Mouse (Mus musculus) forebrain, embryonic 10.5 days (tissue): Measurements from ENCODE around the gene Daam2. TPM values are rescaled to one million over a fixed set of nuclear protein-coding genes. Genes with fewer than 3 reads are reported as not detected.

Source experiments
- DNase-seq: peaks from one replicate; pipeline ENCODE4 v3.0.0-alpha.2; 2017; ENCODE audit warnings: low spot score; ENCODE audit errors: extremely low spot score
- H3K27ac ChIP-seq: fragments of 300-500 bp; sonication (generic); 2 replicates; pipeline ENCODE4 v1.5.1; 2016; ENCODE audit warnings: mild to moderate bottlenecking
- H3K27me3 ChIP-seq: fragments of 300-500 bp; sonication (generic); 2 replicates; pipeline ENCODE4 v1.6.1; 2016; ENCODE audit warnings: mild to moderate bottlenecking; ENCODE audit not compliant: poor library complexity, severe bottlenecking
- H3K36me3 ChIP-seq: fragments of 300-500 bp; sonication (generic); replicated peaks from 2 replicates; pipeline ENCODE4 v1.6.1; 2016; ENCODE audit warnings: mild to moderate bottlenecking, moderate library complexity
- H3K4me1 ChIP-seq: fragments of 300-500 bp; sonication (generic); 2 replicates; pipeline ENCODE4 v1.6.1; 2016
- H3K4me3 ChIP-seq: fragments of 300-500 bp; sonication (generic); 2 replicates; pipeline ENCODE4 v1.5.1; 2016; ENCODE audit warnings: mild to moderate bottlenecking, moderate library complexity
- H3K9me3 ChIP-seq: fragments of 300-500 bp; sonication (generic); 2 replicates; pipeline ENCODE4 v1.6.1; 2016; ENCODE audit warnings: mild to moderate bottlenecking, moderate library complexity
- WGBS: fragments of 180-500 bp; shearing (Covaris S2); methylation state at CpG from one replicate; pipeline ENCODE4 v1.1.7; 2016; 5-methylcytosine and 5-hydroxymethylcytosine counted together
- polyA plus RNA-seq: library from polyadenylated mRNA; unstranded; fragments of >200 nt; fragmentation: Nextera tagmentation; extraction: Ambion mirVana; gene quantifications from 2 replicates; pipeline ENCODE4 v1.2.1, GENCODE M21; 2016

The Daam2 gene
- polyA plus RNA-seq, 1 experiment from 2014 or later: 1.7 TPM

DNA sequence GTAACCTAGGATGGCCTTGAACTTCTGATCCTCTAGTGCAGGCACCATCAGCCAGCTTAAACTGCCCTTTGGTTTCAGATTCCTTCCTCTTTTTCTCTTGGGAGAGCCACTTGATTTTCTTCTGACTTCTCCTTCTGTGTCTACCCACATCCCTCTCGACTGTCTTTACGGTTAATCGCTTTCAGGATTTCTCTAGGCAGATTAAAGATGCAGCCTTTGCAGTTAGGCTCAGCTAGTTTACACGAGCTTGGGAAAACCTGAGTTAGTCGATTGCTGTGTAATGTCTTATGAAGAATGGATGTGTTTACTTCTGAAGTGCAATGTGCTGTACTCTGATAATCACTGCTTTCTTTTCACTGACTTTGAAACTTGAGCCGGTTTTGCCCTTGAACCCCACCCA is 127.5 kb downstream of the Daam2 start:
- Histone ChIP-seq H3K27ac (no peak overlapping the region), H3K9me3 (0 out of 2 replicates have a peak, but pooled peaks cover 5% of the 10 kb centered on the region), H3K36me3 (peaks cover 69% of the 10 kb centered on the region), H3K4me1 (0 out of 2 replicates have a peak, but pooled peaks cover 9% of the 10 kb centered on the region), H3K4me3 (no peak overlapping the region), H3K27me3 (no peaks in the 10 kb centered on the region)
- DNase-seq: no peak
- WGBS: 91% methylated on average over 6 of the region's 6 CpGs

GRCm38 (mm10) chr17:49435081-49435480 is 129.1 kb downstream of the Daam2 start:
- 93% methylated on average over 10 of the region's 10 CpGs for WGBS
- H3K9me3 ChIP-seq: 0 out of 2 replicates have a peak, but pooled peaks cover 5% of the 10 kb centered on the region
- peaks cover 12% of the 10 kb centered on the region for H3K4me1 ChIP-seq
- peaks cover 61% of the 10 kb centered on the region for H3K36me3 ChIP-seq
- DNase-seq: no peak
- H3K27ac ChIP-seq: no peak overlapping the region
- no peak overlapping the region for H3K4me3 ChIP-seq
- H3K27me3 ChIP-seq: no peaks in the 10 kb centered on the region

DNA sequence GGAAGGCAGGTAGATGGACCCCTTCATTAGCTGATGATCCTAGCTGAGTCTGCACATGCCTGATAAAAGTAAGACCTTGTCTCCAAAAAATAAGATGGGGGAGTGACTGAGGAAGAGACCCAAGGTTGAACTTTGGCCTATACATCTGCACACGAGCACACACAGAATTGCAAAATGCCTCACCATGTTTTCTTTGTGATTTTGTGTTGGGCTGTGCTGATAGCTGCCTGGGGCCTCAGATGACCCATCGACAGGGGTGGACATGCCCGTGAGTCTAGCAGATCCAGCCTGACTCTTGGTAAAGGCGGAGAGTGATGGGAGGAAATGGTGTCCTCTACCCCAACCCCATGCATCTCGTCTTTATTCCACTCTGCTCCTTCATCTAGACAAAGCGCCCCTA is 129.9 kb downstream of the Daam2 start:
- no peak for DNase-seq
- Histone ChIP-seq H3K4me1 (peaks cover 20% of the 10 kb centered on the region), H3K36me3 (peaks cover 53% of the 10 kb centered on the region), H3K27me3 (no peaks in the 10 kb centered on the region), H3K9me3 (0 out of 2 replicates have a peak, but pooled peaks cover 5% of the 10 kb centered on the region), H3K4me3 (no peak overlapping the region), H3K27ac (no peak overlapping the region)
- WGBS: 85% methylated on average over 6 of the region's 6 CpGs

- Histone ChIP-seq H3K36me3 (peaks cover 42% of the 10 kb centered on the region), H3K4me1 (peaks cover 29% of the 10 kb centered on the region), H3K27me3 (no peaks in the 10 kb centered on the region), H3K9me3 (0 out of 2 replicates have a peak, but pooled peaks cover 5% of the 10 kb centered on the region), H3K4me3 (no peak overlapping the region), H3K27ac (no peak overlapping the region)
- DNase-seq: no peak
- WGBS: 97% methylated on average over 6 of the region's 6 CpGs
Observed at GRCm38 (mm10) chr17:49433071-49433470, 131.1 kb downstream of the Daam2 start.

DNA sequence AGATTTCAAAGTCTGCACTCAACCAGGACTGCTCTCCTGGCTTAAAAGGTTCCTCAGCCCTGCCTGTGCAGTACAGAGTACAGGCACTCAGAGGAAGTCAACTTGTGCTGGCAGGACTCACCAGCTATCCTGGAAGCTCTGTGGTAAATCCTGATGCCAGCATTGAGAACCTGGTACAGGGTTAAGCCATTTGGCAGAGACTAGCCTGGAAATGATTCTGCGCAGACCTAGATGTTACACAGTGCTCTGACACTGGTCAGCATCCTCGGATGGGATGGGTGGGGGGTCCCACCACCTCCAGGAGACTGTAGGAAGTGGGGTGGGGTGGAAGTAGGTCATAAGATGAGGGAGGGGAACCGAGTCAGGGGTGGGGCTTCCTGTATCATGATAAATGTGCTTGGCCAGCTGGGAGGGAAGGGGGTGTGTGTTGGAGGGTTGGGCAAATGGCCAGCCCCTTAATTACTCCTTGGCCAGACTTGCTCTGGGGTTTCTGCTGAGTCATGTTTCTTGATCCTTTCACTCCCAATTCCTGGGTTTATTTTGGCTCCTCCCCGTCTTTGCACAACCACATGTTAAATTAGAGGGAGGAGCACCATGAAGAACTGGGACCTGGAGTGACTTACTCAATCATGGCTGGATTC is 132.0 kb downstream of the Daam2 start:
- H3K4me1 ChIP-seq: peaks cover 29% of the 10 kb centered on the region
- H3K27me3 ChIP-seq: no peaks in the 10 kb centered on the region
- no peak for DNase-seq
- H3K36me3 ChIP-seq: peaks cover 40% of the 10 kb centered on the region
- H3K9me3 ChIP-seq: 0 out of 2 replicates have a peak, but pooled peaks cover 5% of the 10 kb centered on the region
- no peak overlapping the region for H3K27ac ChIP-seq
- H3K4me3 ChIP-seq: no peak overlapping the region
- 73% methylated on average over 4 of the region's 4 CpGs for WGBS

GRCm38 (mm10) chr17:49431176-49431575 is 133.0 kb downstream of the Daam2 start:
- Histone ChIP-seq H3K4me3 (no peak overlapping the region), H3K4me1 (peaks cover 29% of the 10 kb centered on the region), H3K36me3 (peaks cover 30% of the 10 kb centered on the region), H3K27me3 (no peaks in the 10 kb centered on the region), H3K27ac (no peak overlapping the region), H3K9me3 (0 out of 2 replicates have a peak, but pooled peaks cover 5% of the 10 kb centered on the region)
- 93% methylated on average over 6 of the region's 6 CpGs for WGBS
- DNase-seq: no peak

- Histone ChIP-seq H3K36me3 (peaks cover 20% of the 10 kb centered on the region), H3K27ac (no peak overlapping the region), H3K4me3 (no peak overlapping the region), H3K4me1 (peaks cover 29% of the 10 kb centered on the region), H3K9me3 (no peaks in the 10 kb centered on the region), H3K27me3 (no peaks in the 10 kb centered on the region)
- DNase-seq: no peak
- 84% methylated on average over 6 of the region's 6 CpGs for WGBS
Observed at GRCm38 (mm10) chr17:49430136-49430535, 134.0 kb downstream of the Daam2 start.

DNA sequence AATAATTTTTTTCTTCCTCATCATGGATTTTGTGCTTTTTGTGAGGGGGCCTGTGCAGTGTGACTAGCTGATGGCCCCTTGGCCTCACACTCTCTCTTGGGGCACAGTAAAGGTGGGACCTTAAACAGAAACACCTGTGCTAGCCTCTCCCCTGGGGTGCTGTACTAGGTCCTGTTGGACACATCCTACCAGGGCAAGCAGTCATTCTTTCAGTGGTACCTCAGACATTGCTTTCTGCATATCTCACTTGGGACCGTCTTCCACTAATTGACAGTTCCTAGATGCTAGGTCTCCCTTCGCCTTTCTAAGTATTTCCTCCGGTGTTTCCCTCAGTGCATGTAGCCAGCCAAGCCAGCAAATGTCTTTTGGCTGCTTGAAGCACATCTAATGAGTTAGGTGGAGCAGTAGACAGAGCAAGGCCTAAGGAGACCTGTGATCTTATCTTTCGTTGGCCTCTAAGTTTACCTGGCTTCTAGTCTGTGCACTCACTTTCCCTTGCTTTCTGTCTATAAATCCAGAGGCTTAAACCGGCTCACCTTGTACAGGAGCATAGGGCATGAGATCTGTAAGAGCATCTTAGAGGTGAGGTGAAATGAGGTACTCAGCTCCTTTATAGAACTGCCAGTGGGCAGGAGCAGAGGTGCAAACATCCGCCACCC is 134.5 kb downstream of the Daam2 start:
- Histone ChIP-seq H3K27ac (no peak overlapping the region), H3K4me1 (peaks cover 29% of the 10 kb centered on the region), H3K27me3 (no peaks in the 10 kb centered on the region), H3K36me3 (peaks cover 15% of the 10 kb centered on the region), H3K9me3 (no peaks in the 10 kb centered on the region), H3K4me3 (no peak overlapping the region; the same call in 1 of the 2 replicates)
- WGBS: 93% methylated on average over 6 of the region's 6 CpGs
- DNase-seq: no peak

DNA sequence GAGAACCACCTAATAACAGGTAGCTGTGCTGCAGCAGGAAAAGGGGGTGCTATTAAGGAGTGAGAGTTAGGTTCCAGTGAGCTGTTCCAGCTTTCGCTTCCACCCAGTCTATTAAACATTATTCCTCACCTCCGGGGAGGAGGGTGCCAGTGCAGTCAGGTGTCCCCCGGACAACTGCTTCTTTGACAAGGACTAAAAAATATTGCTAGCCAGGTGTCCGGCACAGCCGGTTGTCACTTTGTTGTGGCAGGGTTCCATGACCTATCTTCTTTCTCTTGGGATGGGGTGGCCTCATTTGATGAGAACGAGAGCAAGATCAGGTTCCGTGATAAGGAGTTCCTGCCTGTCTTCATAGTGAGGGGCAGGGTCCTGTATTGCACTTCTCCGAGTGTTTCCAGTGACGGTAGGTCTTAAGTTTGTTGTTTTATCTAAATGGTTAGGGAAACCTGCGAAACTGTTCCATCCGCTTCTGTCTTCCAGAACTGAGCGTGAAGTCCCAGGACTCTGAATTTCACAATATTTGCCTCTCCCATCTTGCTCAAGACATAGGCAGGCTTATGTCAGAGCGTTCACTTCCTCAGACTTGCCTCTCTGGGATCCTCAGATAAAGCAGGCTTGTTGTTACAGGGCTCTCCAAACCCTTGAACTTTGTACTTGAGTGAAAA is 135.3 kb downstream of the Daam2 start:
- Histone ChIP-seq H3K27ac (peak overlapping the region; percentile 91), H3K4me3 (peak overlapping the region; percentile 78), H3K36me3 (peaks cover 10% of the 10 kb centered on the region), H3K4me1 (peaks cover 29% of the 10 kb centered on the region), H3K27me3 (no peaks in the 10 kb centered on the region), H3K9me3 (no peaks in the 10 kb centered on the region)
- WGBS: 74% methylated on average over 13 of the region's 13 CpGs
- no peak for DNase-seq

DNA sequence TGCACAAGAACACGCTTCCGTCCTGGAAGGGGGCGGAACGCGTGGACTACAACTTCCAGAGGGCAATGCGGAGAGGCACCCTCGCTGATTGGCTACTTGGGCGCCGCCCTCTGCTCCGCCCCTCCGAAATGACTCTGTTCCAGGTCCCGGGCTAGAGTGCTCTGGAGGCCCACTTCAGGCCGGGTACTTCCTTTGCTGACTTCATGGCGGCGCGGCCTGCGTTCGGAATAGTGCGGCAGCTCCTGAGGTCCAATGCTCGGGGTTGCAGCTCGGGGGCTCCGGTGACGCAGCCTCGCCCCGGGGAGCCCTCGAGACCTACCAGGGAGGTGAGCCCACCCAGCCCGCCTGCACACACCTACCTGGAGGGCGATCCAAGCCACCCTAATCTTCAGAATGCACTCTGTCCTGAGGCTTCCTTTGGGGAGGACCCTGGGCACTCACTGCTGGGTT is 135.9 kb downstream of the Daam2 start, which contains the start of gene Mocs1:
Gene Mocs1 (plus strand): TSS at position 124 of the 450 bp plus-strand sequence.
- whole genome bisulfite sequencing: under 1% methylated on average over 28 of the region's 28 CpGs
- Histone ChIP-seq H3K4me1 (peaks cover 29% of the 10 kb centered on the region), H3K27ac (peak within 1 kb of the TSS; percentile 91), H3K4me3 (peak within 1 kb of the TSS; percentile 78), H3K36me3 (peaks cover 3% of the 10 kb centered on the region), H3K27me3 (no peaks in the 10 kb centered on the region), H3K9me3 (no peaks in the 10 kb centered on the region)
- peak; percentile 89 for DNase-seq

- DNase-seq: no peak
- peaks cover 29% of the 10 kb centered on the region for H3K4me1 ChIP-seq
- no peaks in the 10 kb centered on the region for H3K36me3 ChIP-seq
- WGBS: 17% methylated on average over 9 of the region's 9 CpGs
- no peaks in the 10 kb centered on the region for H3K9me3 ChIP-seq
- H3K4me3 ChIP-seq: peak overlapping the region; percentile 78
- no peaks in the 10 kb centered on the region for H3K27me3 ChIP-seq
- no peak overlapping the region for H3K27ac ChIP-seq
Observed at GRCm38 (mm10) chr17:49427631-49428238, 136.4 kb downstream of the Daam2 start.

GRCm38 (mm10) chr17:49423872-49424271 is 140.3 kb downstream of the Daam2 start:
- Histone ChIP-seq H3K27me3 (no peaks in the 10 kb centered on the region), H3K9me3 (no peaks in the 10 kb centered on the region), H3K36me3 (no peaks in the 10 kb centered on the region), H3K4me1 (peaks cover 5% of the 10 kb centered on the region), H3K27ac (no peak overlapping the region), H3K4me3 (no peak overlapping the region)
- whole genome bisulfite sequencing: 84% methylated on average over 3 of the region's 3 CpGs
- no peak for DNase-seq
